Mouse (Mus musculus) megakaryocyte progenitor cell, adult 5-6 weeks (primary cell): ENCODE results near the gene Dgka. TPM values are rescaled to one million over a fixed set of nuclear protein-coding genes. Genes with fewer than 3 reads are reported as not detected.
A peak's percentile ranks its signal among the peaks of the same experiment; 100 is the strongest.

Source experiments
- ATAC-seq: replicated peaks from 2 replicates; pipeline ENCODE4 v1.8.0; 2016; ENCODE audit warnings: mild to moderate bottlenecking, moderate TSS enrichment, inconsistent platforms; ENCODE audit not compliant: poor library complexity
- total RNA-seq, 2 experiments: library from RNA; stranded (forward) in 1 of 2; stranded (reverse) in 1 of 2; fragments of 157-497, 149-512 nt in 1 of 2; fragments of 200-1000 nt in 1 of 2; gene quantifications; 2 replicates each; pipeline versions ENCODE4 v1.2.3 to v1.2.4; 2015 to 2017

Gene Dgka
- total RNA-seq (2015), result 9.6 and 13.0 TPM in 2 replicates
- total RNA-seq (2017), result 9.1 and 10.7 TPM in 2 replicates

- ATAC-seq, result no peak
These were observed at the start of gene Dgka for GRCm38 (mm10) chr10:128744680-128745601. Gene Dgka (minus strand): TSS chr10:128744855.

GRCm38 (mm10) chr10:128794391-128794790 is 49.7 kb upstream of the Dgka start:
- peak; percentile 30; the same call in 1 of the 2 replicates for ATAC-seq

GRCm38 (mm10) chr10:128793258-128793657 is 48.6 kb upstream of the Dgka start:
- ATAC-seq, result no peak

GRCm38 (mm10) chr10:128792041-128792440 is 47.4 kb upstream of the Dgka start:
- peak; percentile 30; the same call in 1 of the 2 replicates for ATAC-seq

GRCm38 (mm10) chr10:128790398-128791124 is 45.9 kb upstream of the Dgka start, which contains the start of gene Mmp19:
Gene Mmp19 (plus strand): TSS chr10:128790910.
- ATAC-seq, result peak; percentile 69

- ATAC-seq, result peak; percentile 77
These were observed 35.5 kb upstream of the Dgka start for GRCm38 (mm10) chr10:128780200-128780599.

GRCm38 (mm10) chr10:128779011-128779795 is 34.5 kb upstream of the Dgka start:
- ATAC-seq, result peak; percentile 93

GRCm38 (mm10) chr10:128778441-128778840 is 33.8 kb upstream of the Dgka start:
- no peak for ATAC-seq

GRCm38 (mm10) chr10:128773685-128774084 is 29.0 kb upstream of the Dgka start:
- ATAC-seq, result peak; percentile 84

- ATAC-seq, result peak; percentile 61; the same call in 1 of the 2 replicates
These were observed 28.2 kb upstream of the Dgka start for GRCm38 (mm10) chr10:128772895-128773294.

- peak; percentile 71 for ATAC-seq
These were observed 3.7 kb upstream of the Dgka start for GRCm38 (mm10) chr10:128748252-128748864.

- peak; percentile 67 for ATAC-seq
These were observed 3.1 kb upstream of the Dgka start, which contains the start of gene Pym1 for GRCm38 (mm10) chr10:128747646-128748251. Gene Pym1 (plus strand): TSS chr10:128747889.

GRCm38 (mm10) chr10:128746972-128747645 is 2.5 kb upstream of the Dgka start:
- ATAC-seq, result no peak

GRCm38 (mm10) chr10:128745946-128746613 is 1.4 kb upstream of the Dgka start:
- no peak for ATAC-seq

- no peak for ATAC-seq
These were observed 444 bp downstream of the Dgka start for GRCm38 (mm10) chr10:128744211-128744610.

- ATAC-seq, result 0 out of 2 replicates have a peak, but pooled peaks have one; percentile 8
These were observed 864 bp downstream of the Dgka start for GRCm38 (mm10) chr10:128743791-128744191.

- no peak for ATAC-seq
These were observed 1.4 kb downstream of the Dgka start for GRCm38 (mm10) chr10:128743235-128743634.

- no peak for ATAC-seq
These were observed 2.0 kb downstream of the Dgka start for GRCm38 (mm10) chr10:128742616-128743015.

GRCm38 (mm10) chr10:128740296-128740695 is 4.4 kb downstream of the Dgka start:
- ATAC-seq, result 0 out of 2 replicates have a peak, but pooled peaks have one; percentile 19
